Mouse (Mus musculus): ENCODE results near the gene Olfr867. TPM values are rescaled to one million over a fixed set of nuclear protein-coding genes. Genes with fewer than 3 reads are reported as not detected.

Gene Olfr867
- polyA plus RNA-seq (2021; fragmentation: Nextera tagmentation), result not detected in 2 replicates
- long read RNA-seq, experiment 1, result 0 reads
- long read RNA-seq, experiment 2, result 0 reads

DNA sequence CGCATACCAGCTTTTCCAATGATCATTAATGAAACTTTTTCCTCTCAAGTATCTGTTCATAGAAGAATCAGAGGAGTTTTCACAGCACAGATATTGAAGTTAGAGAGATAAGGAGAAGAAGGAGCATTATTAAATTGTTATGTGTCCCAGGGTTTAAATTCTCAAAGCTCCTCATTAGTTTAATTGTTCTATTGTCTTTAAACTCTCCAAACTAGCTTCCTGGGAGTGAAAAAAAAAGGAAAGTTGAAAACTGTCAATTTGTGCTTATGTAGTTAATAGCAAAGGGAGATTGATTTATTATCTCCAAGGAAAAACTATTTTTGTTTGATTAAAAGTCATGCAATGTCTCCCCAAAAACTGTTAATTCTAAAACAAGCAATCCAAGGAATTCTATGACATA lies at the start of gene Olfr867:
Gene Olfr867 (minus strand): TSS at position 101 of the 400 bp plus-strand sequence.

DNA sequence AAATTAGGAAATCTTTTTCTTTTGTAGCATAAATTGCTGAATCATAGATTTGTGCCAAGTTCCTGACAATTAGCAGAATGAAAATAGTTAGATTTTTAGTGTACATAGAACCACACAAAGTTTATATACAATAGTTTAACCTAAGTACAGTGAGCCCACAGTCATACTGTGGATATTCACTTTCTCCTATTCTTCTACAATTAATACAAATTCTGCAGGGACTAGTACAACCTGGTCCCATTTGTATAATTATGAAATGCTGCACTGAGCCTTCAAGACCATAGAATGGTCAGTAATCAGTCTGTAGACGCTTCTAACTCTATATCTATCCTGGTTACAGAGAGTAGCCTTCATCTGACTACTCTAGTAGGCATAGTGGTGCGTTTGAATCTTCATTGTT lies 41.0 kb upstream of the Olfr867 start, which contains the start of gene Olfr868:
Gene Olfr868 (plus strand): TSS at position 301 of the 400 bp plus-strand sequence.

DNA sequence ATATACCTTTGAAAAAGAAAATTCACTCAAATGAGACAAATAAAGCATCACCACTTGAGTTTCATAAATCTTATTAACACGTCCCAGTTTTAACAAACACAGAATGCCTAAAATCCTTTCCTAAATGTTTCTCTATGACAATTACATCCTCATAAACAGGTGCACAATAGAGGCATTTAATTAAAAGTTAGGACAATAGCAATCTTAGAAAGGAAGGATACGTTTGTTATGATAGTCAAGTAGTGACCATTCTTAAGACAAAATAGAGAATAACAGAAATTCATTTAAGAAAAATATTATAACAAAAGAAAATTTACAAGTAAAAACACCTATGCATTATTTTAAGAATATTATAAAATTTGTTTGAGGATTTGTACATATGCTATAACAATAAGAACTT lies 29.4 kb downstream of the Olfr867 start, which contains the start of gene Olfr866:
Gene Olfr866 (minus strand): TSS at position 101 of the 400 bp plus-strand sequence.

Other genes starting within 250 kb of the Olfr867 start
- gene Olfr860, start 207.8 kb downstream of the Olfr867 start, polyA plus RNA-seq (2021; fragmentation: Nextera tagmentation), result not detected in 2 replicates
- gene Olfr862, start 169.6 kb downstream of the Olfr867 start, polyA plus RNA-seq (2021; fragmentation: Nextera tagmentation), result not detected in 2 replicates
- 0.36 and 0.44 TPM in 2 replicates for gene Olfr77, start 140.7 kb downstream of the Olfr867 start, polyA plus RNA-seq (2021; fragmentation: Nextera tagmentation)
- not detected in 2 replicates for gene Olfr866, start 29.5 kb downstream of the Olfr867 start, polyA plus RNA-seq (2021; fragmentation: Nextera tagmentation)
- not detected in 2 replicates for gene Olfr868, start 41.1 kb upstream of the Olfr867 start, polyA plus RNA-seq (2021; fragmentation: Nextera tagmentation)
- gene Olfr869, start 71.4 kb upstream of the Olfr867 start, polyA plus RNA-seq (2021; fragmentation: Nextera tagmentation), result not detected in 2 replicates
- not detected in 2 replicates for gene Olfr870, start 116.5 kb upstream of the Olfr867 start, polyA plus RNA-seq (2021; fragmentation: Nextera tagmentation)
- gene Olfr871, start 154.6 kb upstream of the Olfr867 start, polyA plus RNA-seq (2021; fragmentation: Nextera tagmentation), result not detected in 2 replicates
- gene Olfr872, start 179.6 kb upstream of the Olfr867 start, polyA plus RNA-seq (2021; fragmentation: Nextera tagmentation), result not detected in 2 replicates
- gene Olfr39, start 224.8 kb upstream of the Olfr867 start, polyA plus RNA-seq (2021; fragmentation: Nextera tagmentation), result not detected in 2 replicates
- not detected in 2 replicates for gene Olfr873, start 241.0 kb upstream of the Olfr867 start, polyA plus RNA-seq (2021; fragmentation: Nextera tagmentation)

Data from left cerebral cortex, adult 6 months (tissue).